Mouse (Mus musculus): Measurements from ENCODE around the gene Adcy2.

DNA sequence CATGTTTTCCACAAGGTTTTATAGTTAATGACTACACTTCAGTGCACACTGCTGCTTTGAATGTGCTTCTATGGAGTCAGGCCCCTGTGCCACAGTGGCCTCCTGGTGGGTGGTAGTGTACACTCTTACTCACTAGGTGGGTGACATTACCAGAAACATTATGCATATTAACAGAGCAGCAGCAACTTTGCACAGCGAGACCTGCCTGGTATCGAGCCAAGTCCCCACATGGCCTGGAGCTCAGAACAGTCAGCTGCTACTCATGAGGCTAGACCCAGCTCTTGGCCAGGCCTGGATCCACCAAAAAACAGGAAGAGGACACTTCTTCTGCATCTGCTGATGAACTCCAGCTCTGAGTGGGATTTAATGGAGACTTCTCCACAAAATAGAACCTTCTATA, 13.6 kb downstream of the Adcy2 start:
- TF ChIP-seq CTCF (IDR thresholded peaks at IDR 0.05; ENCODE audit: borderline replicate concordance, insufficient read depth, low read length) (no peak), POLR2A (IDR thresholded peaks at IDR 0.05; ENCODE audit: low read depth, low read length) (no peak)
